Mouse (Mus musculus) kidney, adult 11 months (tissue): ENCODE results near the gene Gamt.

Experiments
- DNase-seq: peaks from one replicate; pipeline ENCODE4 v3.0.0; 2022

Gene Gamt

GRCm38 (mm10) chr10:80260642-80261584 is at the start of gene Gamt, which contains the start of gene Dazap1:
Gene Gamt (minus strand): TSS chr10:80261012.
Gene Dazap1 (plus strand): TSS chr10:80261486.
- DNase-seq = peak; percentile 95

- no peak for DNase-seq
Observed at GRCm38 (mm10) chr10:80304862-80305261, 44.0 kb upstream of the Gamt start.

- no peak for DNase-seq
Observed at GRCm38 (mm10) chr10:80304458-80304857, 43.6 kb upstream of the Gamt start.

GRCm38 (mm10) chr10:80302471-80302881 is 41.7 kb upstream of the Gamt start:
- peak; percentile 72 for DNase-seq

- DNase-seq = no peak
Observed at GRCm38 (mm10) chr10:80302082-80302355, 41.2 kb upstream of the Gamt start.

- DNase-seq = no peak
Observed at GRCm38 (mm10) chr10:80301256-80302081, 40.7 kb upstream of the Gamt start.

- no peak for DNase-seq
Observed at GRCm38 (mm10) chr10:80300672-80301181, 39.9 kb upstream of the Gamt start.

GRCm38 (mm10) chr10:80299824-80300223 is 39.0 kb upstream of the Gamt start:
- no peak for DNase-seq

- DNase-seq = no peak
Observed at GRCm38 (mm10) chr10:80299301-80299700, 38.5 kb upstream of the Gamt start.

- no peak for DNase-seq
Observed at GRCm38 (mm10) chr10:80298571-80299281, 37.9 kb upstream of the Gamt start.

- DNase-seq = no peak
Observed at GRCm38 (mm10) chr10:80297526-80298133, 36.8 kb upstream of the Gamt start.

GRCm38 (mm10) chr10:80296824-80297223 is 36.0 kb upstream of the Gamt start:
- DNase-seq = no peak

- DNase-seq = peak; percentile 75
Observed at GRCm38 (mm10) chr10:80295618-80296425, 35.0 kb upstream of the Gamt start, which contains the start of gene Apc2. Gene Apc2 (plus strand): TSS chr10:80295977.

GRCm38 (mm10) chr10:80294788-80295303 is 34.0 kb upstream of the Gamt start:
- no peak for DNase-seq

GRCm38 (mm10) chr10:80294311-80294710 is 33.5 kb upstream of the Gamt start:
- no peak for DNase-seq

- DNase-seq = no peak
Observed at GRCm38 (mm10) chr10:80293325-80293724, 32.5 kb upstream of the Gamt start.

- peak; percentile 93 for DNase-seq
Observed at GRCm38 (mm10) chr10:80292251-80293146, 31.7 kb upstream of the Gamt start, which contains the start of gene Rps15. Gene Rps15 (plus strand): TSS chr10:80292453.

GRCm38 (mm10) chr10:80288657-80289056 is 27.8 kb upstream of the Gamt start:
- no peak for DNase-seq

GRCm38 (mm10) chr10:80288097-80288496 is 27.3 kb upstream of the Gamt start:
- DNase-seq = no peak
